Mouse (Mus musculus) neutrophil, adult 65 days (primary cell): Measurements from ENCODE around the gene Top3a. TPM values are rescaled to one million over a fixed set of nuclear protein-coding genes. Genes with fewer than 3 reads are reported as not detected.

Experiments used
- total RNA-seq: library from RNA; stranded (reverse); gene quantifications from 2 replicates; pipeline ENCODE4 v1.2.4, GENCODE M21; 2023

Top3a gene
- 8.7 and 13.8 TPM in 2 replicates for total RNA-seq

GRCm38 (mm10) chr11:60776829-60777740, at the start of gene Top3a, which contains the start of gene Smcr8:
Top3a (minus strand) TSS chr11:60777365.
Smcr8 (plus strand) TSS chr11:60777524.

GRCm38 (mm10) chr11:60811618-60812017, 34.5 kb upstream of the Top3a start, which contains the start of gene Shmt1:
Shmt1 (minus strand) TSS chr11:60811718.

GRCm38 (mm10) chr11:60728260-60728761, 48.9 kb downstream of the Top3a start, which contains the start of gene Mief2:
Mief2 (plus strand) TSS chr11:60728398.

GRCm38 (mm10) chr11:60726601-60727391, 50.4 kb downstream of the Top3a start, which contains the start of gene Flii:
Flii (minus strand) TSS chr11:60727263.

GRCm38 (mm10) chr11:60699524-60700075, 77.6 kb downstream of the Top3a start, which contains the start of gene Llgl1:
Llgl1 (plus strand) TSS chr11:60699723.

Other genes starting within 250 kb of the Top3a start
- 37.3 and 44.7 TPM in 2 replicates for gene Alkbh5, start 241.0 kb downstream of the Top3a start, total RNA-seq
- gene Llgl1, start 77.6 kb downstream of the Top3a start, total RNA-seq = 13.9 and 16.0 TPM in 2 replicates
- 223 and 259 TPM in 2 replicates for gene Flii, start 50.1 kb downstream of the Top3a start, total RNA-seq
- gene Mief2, start 49.0 kb downstream of the Top3a start, total RNA-seq = 10.0 and 11.4 TPM in 2 replicates
- 47.2 and 65.6 TPM in 2 replicates for gene Smcr8, start 159 bp upstream of the Top3a start, total RNA-seq
- gene Shmt1, start 34.4 kb upstream of the Top3a start, total RNA-seq = 8.4 and 10.0 TPM in 2 replicates
- 4.8 and 5.3 TPM in 2 replicates for gene Dhrs7b, start 53.3 kb upstream of the Top3a start, total RNA-seq
- gene Tmem11, start 101.9 kb upstream of the Top3a start, total RNA-seq = 14.6 and 16.7 TPM in 2 replicates
- 6.0 and 7.4 TPM in 2 replicates for gene Natd1, start 137.4 kb upstream of the Top3a start, total RNA-seq
- gene Map2k3, start 154.7 kb upstream of the Top3a start, total RNA-seq = 135 and 174 TPM in 2 replicates
- gene Kcnj12, start 245.2 kb upstream of the Top3a start, total RNA-seq = not detected in 2 replicates